Mouse (Mus musculus): ENCODE measurements around the gene Zfp235. TPM values are rescaled to one million over a fixed set of nuclear protein-coding genes. Genes with fewer than 3 reads are reported as not detected.

Zfp235 gene
- total RNA-seq, 4 experiments from 2014 or later, result 20.9 to 25.6 (median 21.8) TPM

Other genes starting within 250 kb of the Zfp235 start
- gene Vmn1r178, start 242.2 kb upstream of the Zfp235 start, total RNA-seq (2022), result not detected
- not detected for gene Vmn1r179, start 207.2 kb upstream of the Zfp235 start, total RNA-seq (2022)
- not detected for gene Vmn1r180, start 183.5 kb upstream of the Zfp235 start, total RNA-seq (2022)
- not detected for gene Vmn1r181, start 159.6 kb upstream of the Zfp235 start, total RNA-seq (2022)
- gene V1rd19, start 132.5 kb upstream of the Zfp235 start, total RNA-seq (2022), result not detected
- gene Vmn1r183, start 80.9 kb upstream of the Zfp235 start, total RNA-seq (2022), result under 1 TPM in 1 of 4 experiments, not detected in 3; 0.04 TPM
- 10 to 100 TPM; 36.0 to 49.5 (median 40.8) TPM for gene Zfp180, start 52.2 kb upstream of the Zfp235 start, total RNA-seq (2022)
- 10 to 100 TPM; 11.2 to 14.3 (median 12.5) TPM for gene Zfp112, start 21.9 kb upstream of the Zfp235 start, total RNA-seq (2022)
- 1 to 10 TPM; 2.9 to 4.6 (median 4.0) TPM for gene Zfp114, start 40.9 kb downstream of the Zfp235 start, total RNA-seq (2022)
- gene Zfp111, start 77.3 kb downstream of the Zfp235 start, total RNA-seq (2022), result 10 to 100 TPM; 12.2 to 15.2 (median 14.8) TPM
- 10 to 100 TPM in 1 of 4 experiments, 1 to 10 TPM in 3; 8.0 to 10.8 (median 9.1) TPM for gene Zfp109, start 103.4 kb downstream of the Zfp235 start, total RNA-seq (2022)
- 10 to 100 TPM in 1 of 4 experiments, 1 to 10 TPM in 3; 8.0 to 10.2 (median 9.0) TPM for gene Zfp108, start 120.6 kb downstream of the Zfp235 start, total RNA-seq (2022)
- 10 to 100 TPM; 12.4 to 20.1 (median 13.8) TPM for gene Zfp93, start 136.3 kb downstream of the Zfp235 start, total RNA-seq (2022)
- gene Zfp61, start 167.1 kb downstream of the Zfp235 start, total RNA-seq (2022), result 10 to 100 TPM; 19.3 to 30.5 (median 24.7) TPM
- gene Zfp94, start 182.5 kb downstream of the Zfp235 start, total RNA-seq (2022), result 10 to 100 TPM; 14.4 to 18.3 (median 15.6) TPM
- not detected for gene Tescl, start 199.8 kb downstream of the Zfp235 start, total RNA-seq (2022)
- gene Lypd5, start 215.0 kb downstream of the Zfp235 start, total RNA-seq (2022), result not detected
- 1 to 10 TPM in 1 of 4 experiments, under 1 TPM in 2, not detected in 1; 0.27 to 1.2 (median 0.90) TPM for gene Kcnn4, start 236.1 kb downstream of the Zfp235 start, total RNA-seq (2022)

Data from layer of hippocampus, adult 8-10 months (tissue).